In the genomic region with DNA sequence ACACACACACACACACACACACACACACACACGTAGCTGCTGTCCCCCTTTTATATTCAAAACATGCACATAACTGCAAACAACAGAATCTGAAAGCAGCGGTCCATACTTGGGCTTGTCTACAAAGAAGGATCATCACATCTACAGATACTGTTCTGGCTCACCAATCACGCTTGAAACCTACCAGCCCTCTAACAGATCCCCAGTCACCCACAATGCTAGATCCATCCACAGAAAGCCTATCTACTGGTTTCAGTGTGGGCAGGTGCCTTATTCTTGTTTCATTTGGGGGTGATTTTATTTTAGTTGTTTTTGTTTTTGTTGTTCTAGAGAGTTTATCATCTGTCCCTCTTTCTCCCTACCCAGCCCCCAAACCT, we compare ENCODE assay signal across 8 mouse cellular contexts. TPM values are rescaled to one million over a fixed set of nuclear protein-coding genes. Genes with fewer than 3 reads are reported as not detected.
DNase-seq lines count a peak whose midpoint lies in the region; ATAC-seq and TF ChIP-seq lines count a peak whose summit lies in the region.

No protein-coding gene starts in this region.

- no peaks in the 10 kb centered on the region for H3K4me1 ChIP-seq in embryonic facial prominence, embryonic 14.5 days (ENCODE audit: control insufficient read depth, insufficient read depth, low read length)
- H3K4me1 ChIP-seq in hindbrain, embryonic 14.5 days (replicated peaks; ENCODE audit: control insufficient read depth, insufficient read depth, low read length), result peaks cover 13% of the 10 kb centered on the region
- peaks cover 16% of the 10 kb centered on the region for H3K4me1 ChIP-seq in midbrain, embryonic 14.5 days (ENCODE audit: control insufficient read depth, insufficient read depth, low read length)

- H3K27me3 ChIP-seq in embryonic facial prominence, embryonic 14.5 days (replicated peaks; ENCODE audit: control insufficient read depth, insufficient read depth, low read length), result no peaks in the 10 kb centered on the region
- no peaks in the 10 kb centered on the region for H3K27me3 ChIP-seq in hindbrain, embryonic 14.5 days (ENCODE audit: control insufficient read depth, insufficient read depth, low read length)
- H3K27me3 ChIP-seq in midbrain, embryonic 14.5 days (ENCODE audit: control insufficient read depth, insufficient read depth, low read length), result no peaks in the 10 kb centered on the region

- H3K9ac ChIP-seq in embryonic facial prominence, embryonic 14.5 days (ENCODE audit: low read depth, low read length), result peak overlapping the region; percentile 53; the same call in 1 of the 2 replicates
- peak overlapping the region; percentile 73 for H3K9ac ChIP-seq in hindbrain, embryonic 14.5 days
- peak overlapping the region; percentile 96 for H3K9ac ChIP-seq in midbrain, embryonic 14.5 days (replicated peaks; ENCODE audit: low read length)

- TF ChIP-seq CTCF in layer of hippocampus, adult 2 months (conservative IDR thresholded peaks at IDR 0.05), result no peak

- DNase-seq in layer of hippocampus, adult 2 months (ENCODE audit: low spot score in 2 of 2), result no peak
- DNase-seq in layer of hippocampus, postnatal 10 days (ENCODE audit: low spot score in 2 of 2), result no peak
- DNase-seq in embryonic facial prominence, embryonic 14.5 days (ENCODE audit: low spot score), result no peak
- peak; percentile 55 for DNase-seq in hindbrain, embryonic 14.5 days (ENCODE audit: low spot score)
- DNase-seq in midbrain, embryonic 14.5 days, result no peak
- no peak for DNase-seq in testis, postnatal 10 days (ENCODE audit: low spot score)
- DNase-seq in ovary, postnatal 10 days (ENCODE audit: low spot score), result no peak

- peak overlapping the region; percentile 80 for H3K4me3 ChIP-seq in layer of hippocampus, adult 2 months
- H3K4me3 ChIP-seq in embryonic facial prominence, embryonic 14.5 days (ENCODE audit: low read depth, low read length), result peak overlapping the region; percentile 39
- H3K4me3 ChIP-seq in hindbrain, embryonic 14.5 days (replicated peaks; ENCODE audit: low read length), result peak overlapping the region; percentile 57
- peak overlapping the region; percentile 82 for H3K4me3 ChIP-seq in midbrain, embryonic 14.5 days (replicated peaks; ENCODE audit: low read depth, low read length)

- no peaks in the 10 kb centered on the region for H3K9me3 ChIP-seq in embryonic facial prominence, embryonic 14.5 days (ENCODE audit: control insufficient read depth, low read length)
- H3K9me3 ChIP-seq in hindbrain, embryonic 14.5 days (ENCODE audit: control insufficient read depth, low read length), result no peaks in the 10 kb centered on the region
- H3K9me3 ChIP-seq in midbrain, embryonic 14.5 days (ENCODE audit: control insufficient read depth, low read length), result no peaks in the 10 kb centered on the region

- H3K4me2 ChIP-seq in embryonic facial prominence, embryonic 14.5 days (ENCODE audit: low read depth, low read length), result peak overlapping the region; percentile 66
- H3K4me2 ChIP-seq in hindbrain, embryonic 14.5 days (replicated peaks), result peak overlapping the region; percentile 73
- H3K4me2 ChIP-seq in midbrain, embryonic 14.5 days (ENCODE audit: low read length), result peak overlapping the region; percentile 62

- WGBS in embryonic facial prominence, embryonic 14.5 days, result 62% methylated on average over 3 of the region's 3 CpGs
- WGBS in hindbrain, embryonic 14.5 days, result 36% methylated on average over 3 of the region's 3 CpGs
- WGBS in midbrain, embryonic 14.5 days, result 30% methylated on average over 3 of the region's 3 CpGs

- no peaks in the 10 kb centered on the region for H3K36me3 ChIP-seq in embryonic facial prominence, embryonic 14.5 days (ENCODE audit: control insufficient read depth, insufficient read depth, low read length)
- no peaks in the 10 kb centered on the region for H3K36me3 ChIP-seq in hindbrain, embryonic 14.5 days (replicated peaks; ENCODE audit: control insufficient read depth, insufficient read depth)
- H3K36me3 ChIP-seq in midbrain, embryonic 14.5 days (ENCODE audit: control insufficient read depth, insufficient read depth, low read length), result no peaks in the 10 kb centered on the region

- ATAC-seq in embryonic facial prominence, embryonic 14.5 days (ENCODE audit: low read depth), result no peak; the same call in 1 of the 2 replicates
- peak; percentile 64 for ATAC-seq in hindbrain, embryonic 14.5 days (ENCODE audit: low FRiP score)
- peak; percentile 62; the same call in 1 of the 2 replicates for ATAC-seq in midbrain, embryonic 14.5 days (ENCODE audit: low FRiP score, low TSS enrichment)
- ATAC-seq in erythroid progenitor cell, adult 5-6 weeks (replicated peaks; ENCODE audit: low FRiP score, poor library complexity, severe bottlenecking), result no peak

- H3K27ac ChIP-seq in layer of hippocampus, adult 2 months, result peak overlapping the region; percentile 98
- H3K27ac ChIP-seq in embryonic facial prominence, embryonic 14.5 days (replicated peaks; ENCODE audit: low read depth, low read length), result no peak overlapping the region
- H3K27ac ChIP-seq in hindbrain, embryonic 14.5 days, result peak overlapping the region; percentile 90
- H3K27ac ChIP-seq in midbrain, embryonic 14.5 days (replicated peaks; ENCODE audit: low read depth, low read length), result peak overlapping the region; percentile 93

RNA-seq across cellular contexts. Expression of gene 2900011O08Rik, which starts 0.2 kb away (rescaled TPM):
- total RNA-seq in layer of hippocampus, adult 2 months (2021), result 100 to 1,000 TPM; 248 to 261 TPM
- total RNA-seq in layer of hippocampus, postnatal 10 days (2021), result 100 to 1,000 TPM; 271 to 281 TPM
- 5.1 and 5.5 TPM in 2 replicates for polyA plus RNA-seq in embryonic facial prominence, embryonic 14.5 days (2014; fragmentation: Nextera tagmentation; extraction: Ambion mirVana)
- 177 and 196 TPM in 2 replicates for polyA plus RNA-seq in hindbrain, embryonic 14.5 days (2014; fragmentation: Nextera tagmentation; extraction: Ambion mirVana)
- 166 and 194 TPM in 2 replicates for polyA plus RNA-seq in midbrain, embryonic 14.5 days (2014; fragmentation: Nextera tagmentation; extraction: Ambion mirVana)
- total RNA-seq in erythroid progenitor cell, adult 5-6 weeks (2015; ENCODE audit: low replicate concordance), result not detected in 2 replicates
- total RNA-seq in erythroid progenitor cell, adult 5-6 weeks (2017; ENCODE audit: low replicate concordance), result not detected in 2 replicates

RNA-seq across cellular contexts. Expression of gene Ifitm7, which starts 0.5 kb away (rescaled TPM):
- total RNA-seq in layer of hippocampus, adult 2 months (2021), result 1 to 10 TPM; 1.8 to 2.4 TPM
- 1 to 10 TPM; 1.4 to 1.7 TPM for total RNA-seq in layer of hippocampus, postnatal 10 days (2021)
- not detected in 2 replicates for polyA plus RNA-seq in embryonic facial prominence, embryonic 14.5 days (2014; fragmentation: Nextera tagmentation; extraction: Ambion mirVana)
- 0.53 and 0.92 TPM in 2 replicates for polyA plus RNA-seq in hindbrain, embryonic 14.5 days (2014; fragmentation: Nextera tagmentation; extraction: Ambion mirVana)
- polyA plus RNA-seq in midbrain, embryonic 14.5 days (2014; fragmentation: Nextera tagmentation; extraction: Ambion mirVana), result 0.46 and 1.8 TPM in 2 replicates
- total RNA-seq in erythroid progenitor cell, adult 5-6 weeks (2015; ENCODE audit: low replicate concordance), result not detected in 2 replicates
- not detected in 2 replicates for total RNA-seq in erythroid progenitor cell, adult 5-6 weeks (2017; ENCODE audit: low replicate concordance)

Comparison
In these comparisons a context has a peak if more than half of its experiments do, and no peak if none do; other contexts are left out.
1. ATAC-seq: peak in hindbrain, embryonic 14.5 days (single experiment) and midbrain, embryonic 14.5 days (single experiment); none in embryonic facial prominence, embryonic 14.5 days (single experiment) and erythroid progenitor cell, adult 5-6 weeks (single experiment).
2. RNA of gene 2900011O08Rik, which starts 0.2 kb away (total RNA-seq): 271 to 281 TPM in layer of hippocampus, postnatal 10 days and 248 to 261 TPM in layer of hippocampus, adult 2 months; not detected in erythroid progenitor cell, adult 5-6 weeks; every median in the first group is over 100 times any median in the second.
3. Peak in every context shown above with its lines, with median percentiles within 50 percentile points of each other: H3K4me3 ChIP-seq, H3K4me2 ChIP-seq and H3K9ac ChIP-seq.